Mouse (Mus musculus) thymus, adult 2 months (tissue): Measurements from ENCODE around the gene Nudt9. TPM values are rescaled to one million over a fixed set of nuclear protein-coding genes. Genes with fewer than 3 reads are reported as not detected.

Experiments
- DNase-seq: peaks from one replicate; pipeline ENCODE4 v3.0.0; 2021
- H3K27ac ChIP-seq: fragments of 200-500 bp; 2 replicates; pipeline ENCODE4 v1.5.1; 2012; ENCODE audit warnings: low read length, control low read depth; ENCODE audit not compliant: control insufficient read depth, insufficient read depth
- H3K27me3 ChIP-seq: fragments of 200-500 bp; 2 replicates; pipeline ENCODE4 v1.6.1; 2012; ENCODE audit warnings: mild to moderate bottlenecking, low read length, moderate library complexity, mixed read lengths; ENCODE audit not compliant: control insufficient read depth, insufficient read depth
- H3K36me3 ChIP-seq: fragments of 200-500 bp; 2 replicates; pipeline ENCODE4 v1.6.1; 2012; ENCODE audit warnings: mild to moderate bottlenecking, low read length, moderate library complexity; ENCODE audit not compliant: control insufficient read depth, insufficient read depth
- H3K4me1 ChIP-seq: fragments of 200-500 bp; replicated peaks from 2 replicates; pipeline ENCODE4 v1.6.1; 2012; ENCODE audit warnings: low read length; ENCODE audit not compliant: control insufficient read depth, insufficient read depth
- H3K4me3 ChIP-seq: fragments of 200-500 bp; 2 replicates; pipeline ENCODE4 v1.5.1; 2012; ENCODE audit warnings: mild to moderate bottlenecking, low read length, control low read depth, moderate library complexity; ENCODE audit not compliant: control insufficient read depth, insufficient read depth
- CTCF ChIP-seq: fragments of 200-500 bp; IDR thresholded peaks from 2 replicates; pipeline ENCODE4 v1.5.1; 2012; ENCODE audit warnings: mild to moderate bottlenecking, control low read depth, low read length, moderate library complexity, borderline replicate concordance; ENCODE audit not compliant: control insufficient read depth, poor library complexity, insufficient read depth; ENCODE audit errors: extremely low read depth
- POLR2A ChIP-seq: fragments of 200-500 bp; IDR thresholded peaks from 2 replicates; pipeline ENCODE4 v1.6.1; 2012; ENCODE audit warnings: mild to moderate bottlenecking, low read length, control low read depth, moderate library complexity; ENCODE audit not compliant: control insufficient read depth, poor library complexity, insufficient read depth; ENCODE audit errors: extremely low read depth
- WGBS: fragments of 180-500 bp; shearing (Covaris S2); methylation state at CpG from one replicate; pipeline ENCODE4 v1.1.7; 2018; 5-methylcytosine and 5-hydroxymethylcytosine counted together
- polyA plus RNA-seq: library from polyadenylated mRNA; depleted of rRNA; stranded (reverse); fragments of >200 nt; gene quantifications from 2 replicates; pipeline ENCODE4 v1.2.3, GENCODE M21; 2012

The Nudt9 gene
- polyA plus RNA-seq, 1 experiment: 43.6 TPM

GRCm38 (mm10) chr5:104095416-104096077 is 49.4 kb downstream of the Nudt9 start:
- no peak overlapping the region for H3K4me3 ChIP-seq
- DNase-seq: no peak
- WGBS: 72% methylated on average over 11 of the region's 11 CpGs
- no peak for TF ChIP-seq CTCF
- TF ChIP-seq POLR2A: no peak
- H3K27ac ChIP-seq: no peak overlapping the region
- H3K4me1 ChIP-seq: no peaks in the 10 kb centered on the region
- H3K27me3 ChIP-seq: no peaks in the 10 kb centered on the region
- H3K36me3 ChIP-seq: no peaks in the 10 kb centered on the region

GRCm38 (mm10) chr5:104096078-104096938 is 50.2 kb downstream of the Nudt9 start:
- H3K27ac ChIP-seq: no peak overlapping the region
- TF ChIP-seq CTCF (no peak), POLR2A (no peak)
- H3K27me3 ChIP-seq: no peaks in the 10 kb centered on the region
- no peak overlapping the region for H3K4me3 ChIP-seq
- H3K36me3 ChIP-seq: no peaks in the 10 kb centered on the region
- DNase-seq: no peak
- 43% methylated on average over 16 of the region's 16 CpGs for WGBS
- H3K4me1 ChIP-seq: no peaks in the 10 kb centered on the region

GRCm38 (mm10) chr5:104101678-104102531 is 55.8 kb downstream of the Nudt9 start:
- 78% methylated on average over 10 of the region's 10 CpGs for WGBS
- DNase-seq: no peak
- Histone ChIP-seq H3K36me3 (no peaks in the 10 kb centered on the region), H3K27ac (no peak overlapping the region), H3K4me1 (no peaks in the 10 kb centered on the region), H3K27me3 (no peaks in the 10 kb centered on the region), H3K4me3 (no peak overlapping the region)
- TF ChIP-seq POLR2A (no peak), CTCF (no peak)

GRCm38 (mm10) chr5:104103171-104103570 is 57.1 kb downstream of the Nudt9 start:
- TF ChIP-seq CTCF: no peak
- no peak for TF ChIP-seq POLR2A
- WGBS: 72% methylated on average over 4 of the region's 4 CpGs

GRCm38 (mm10) chr5:104104111-104104510 is 58.0 kb downstream of the Nudt9 start:
- no peak for DNase-seq
- Histone ChIP-seq H3K36me3 (no peaks in the 10 kb centered on the region), H3K27ac (no peak overlapping the region), H3K27me3 (no peaks in the 10 kb centered on the region), H3K4me3 (no peak overlapping the region), H3K4me1 (no peaks in the 10 kb centered on the region)
- WGBS: 85% methylated on average over 2 of the region's 2 CpGs
- no peak for TF ChIP-seq POLR2A
- TF ChIP-seq CTCF: no peak

More at GRCm38 (mm10) chr5:104103171-104103570, 57.1 kb downstream of the Nudt9 start:
- Histone ChIP-seq H3K4me1 (no peaks in the 10 kb centered on the region), H3K27ac (no peak overlapping the region), H3K36me3 (no peaks in the 10 kb centered on the region), H3K4me3 (no peak overlapping the region), H3K27me3 (no peaks in the 10 kb centered on the region)
- no peak for DNase-seq
